Mouse (Mus musculus) thymus, postnatal 36 days (tissue): ENCODE measurements around the gene Ebf1.

Experiments
- DNase-seq, 2 experiments: peaks; one replicate each; pipeline ENCODE4 v3.0.0; 2022; ENCODE audit warnings: mixed read lengths in 2 of 2

Gene Ebf1

GRCm38 (mm10) chr11:44785479-44785878, 168.4 kb downstream of the Ebf1 start:
- no peak for DNase-seq

DNA sequence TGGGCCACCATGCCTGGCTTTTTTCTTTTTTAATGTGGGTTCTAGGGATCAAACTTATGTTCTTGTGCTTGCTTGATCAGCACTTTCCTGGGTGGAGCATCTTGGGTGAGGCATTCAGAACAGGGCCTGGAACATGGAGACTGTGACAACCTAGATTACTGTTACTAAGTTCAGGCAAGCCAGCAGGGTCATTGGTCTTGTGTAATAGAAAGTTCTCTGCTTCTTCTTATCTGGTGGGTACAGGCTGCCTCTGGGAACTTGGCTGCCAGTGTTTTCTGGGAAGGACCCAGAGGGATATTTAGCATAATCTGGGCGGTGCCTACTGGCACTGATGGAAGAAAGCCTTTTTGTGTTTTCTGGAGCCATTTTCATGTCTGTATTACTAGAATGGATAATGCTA, 170.9 kb downstream of the Ebf1 start:
- DNase-seq: no peak

- no peak for DNase-seq
Measured at GRCm38 (mm10) chr11:44792816-44793215, 175.7 kb downstream of the Ebf1 start.

- no peak for DNase-seq
Measured at GRCm38 (mm10) chr11:44794883-44795282, 177.8 kb downstream of the Ebf1 start.

DNA sequence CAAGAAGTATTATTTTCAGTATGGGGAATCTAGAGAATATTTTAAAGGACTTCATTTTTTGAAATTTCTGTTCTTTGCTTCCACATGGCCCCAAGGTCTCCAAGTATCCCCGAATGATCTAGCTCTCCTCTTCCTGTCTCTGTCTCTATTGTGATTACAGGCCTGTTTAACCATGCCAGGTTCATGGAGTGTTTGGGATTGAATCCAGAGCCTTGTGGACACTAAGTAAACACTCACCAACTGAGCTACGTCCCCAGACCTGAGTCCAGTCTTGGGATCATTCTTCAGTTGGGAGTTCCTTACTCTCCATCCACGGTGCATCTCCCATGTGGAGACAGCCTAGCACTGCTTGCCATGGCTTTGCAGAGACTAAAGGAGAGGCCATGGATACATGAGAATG, 178.7 kb downstream of the Ebf1 start:
- DNase-seq: no peak

DNA sequence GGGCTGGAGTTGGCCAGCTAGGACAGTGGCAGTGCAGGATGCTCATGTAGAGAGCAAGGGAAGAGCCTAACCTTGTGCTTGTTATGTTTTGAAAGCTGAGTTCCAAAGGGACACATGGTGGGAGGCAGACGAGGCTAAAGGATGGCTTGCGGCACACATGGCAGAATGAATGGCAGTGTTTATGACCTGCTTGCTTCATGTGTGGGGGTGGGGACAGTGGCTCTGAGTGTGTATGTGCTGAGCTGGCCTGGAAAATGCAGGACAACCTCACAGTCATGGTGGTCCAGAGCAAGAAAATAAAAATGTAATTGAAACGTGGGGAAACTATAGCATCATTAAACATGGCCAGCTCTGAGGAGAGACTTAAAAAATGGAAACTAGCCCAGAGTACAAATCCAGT, 181.2 kb downstream of the Ebf1 start:
- no peak for DNase-seq

DNA sequence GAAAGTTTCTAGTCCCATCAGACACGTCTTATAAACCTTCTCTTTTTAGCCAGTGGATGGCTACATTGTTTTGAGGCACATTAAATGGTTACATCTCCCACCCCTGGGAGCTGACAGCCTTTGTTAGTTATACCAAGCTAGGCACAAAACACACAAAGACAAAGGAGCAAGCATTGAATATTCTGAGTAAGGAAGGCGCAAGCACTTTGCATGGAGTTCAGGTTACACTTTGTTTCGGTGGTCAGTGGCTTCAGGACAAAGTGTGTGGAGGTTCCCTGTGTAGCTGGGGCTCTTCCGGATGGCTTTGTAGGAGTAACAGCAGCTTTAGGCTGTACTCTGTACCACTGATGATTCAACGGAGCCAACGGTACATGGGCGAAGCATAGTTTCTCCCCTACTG, 186.9 kb downstream of the Ebf1 start:
- DNase-seq: no peak

GRCm38 (mm10) chr11:44806589-44806988, 189.5 kb downstream of the Ebf1 start:
- DNase-seq: no peak

DNA sequence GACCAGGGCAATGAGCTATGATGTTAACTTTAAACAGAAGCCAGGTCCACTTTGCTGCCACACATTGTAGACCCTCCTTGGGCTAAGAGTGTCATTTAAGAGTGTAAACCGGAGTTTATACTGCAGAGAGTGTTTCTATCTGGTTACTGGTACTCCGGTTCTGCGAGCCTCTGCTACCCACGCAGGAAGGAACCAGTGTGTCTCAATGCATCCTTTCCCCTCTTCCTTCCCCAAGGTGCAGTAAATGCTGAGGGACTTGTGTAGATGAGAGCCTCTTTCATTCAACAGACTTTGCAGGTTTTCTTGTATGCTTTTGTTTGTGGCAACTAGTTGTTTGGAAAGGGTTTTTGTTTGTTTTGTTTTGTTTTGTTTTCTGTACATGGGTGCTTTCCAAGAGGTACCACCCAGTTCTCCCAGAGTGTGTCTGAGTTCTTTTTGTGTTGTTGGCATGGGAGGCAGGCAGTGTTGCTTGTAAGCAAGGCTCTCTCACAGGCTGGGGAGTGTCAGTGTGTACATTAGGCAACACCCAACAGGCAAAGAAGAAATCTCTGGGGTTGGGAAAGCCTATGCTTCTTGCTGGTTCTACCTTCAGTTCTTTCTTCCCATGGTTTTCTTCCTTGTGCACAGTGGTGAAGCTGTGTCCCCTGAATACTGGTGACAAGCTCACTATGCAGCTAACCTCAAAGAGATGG, 191.9 kb downstream of the Ebf1 start:
- no peak for DNase-seq

DNA sequence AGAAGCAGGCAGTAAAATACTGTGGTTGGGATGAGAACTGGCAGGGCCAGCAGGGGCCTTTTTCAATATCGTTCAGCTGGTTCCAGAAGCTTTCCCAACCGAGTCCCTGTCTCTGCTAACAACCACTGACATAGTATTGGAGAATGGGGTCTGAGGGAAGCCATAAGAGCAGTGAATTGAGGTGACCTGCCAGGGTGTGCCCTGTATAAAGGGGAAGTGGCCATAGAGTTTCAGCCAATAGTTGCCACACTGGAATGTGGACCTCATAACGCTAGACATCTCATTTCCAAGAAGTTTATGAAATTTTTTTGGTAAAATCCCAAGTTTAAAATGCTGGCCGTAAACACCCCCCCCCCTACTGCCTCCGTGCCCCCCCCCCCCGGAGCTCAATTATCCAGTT, 193.9 kb downstream of the Ebf1 start:
- no peak for DNase-seq

DNA sequence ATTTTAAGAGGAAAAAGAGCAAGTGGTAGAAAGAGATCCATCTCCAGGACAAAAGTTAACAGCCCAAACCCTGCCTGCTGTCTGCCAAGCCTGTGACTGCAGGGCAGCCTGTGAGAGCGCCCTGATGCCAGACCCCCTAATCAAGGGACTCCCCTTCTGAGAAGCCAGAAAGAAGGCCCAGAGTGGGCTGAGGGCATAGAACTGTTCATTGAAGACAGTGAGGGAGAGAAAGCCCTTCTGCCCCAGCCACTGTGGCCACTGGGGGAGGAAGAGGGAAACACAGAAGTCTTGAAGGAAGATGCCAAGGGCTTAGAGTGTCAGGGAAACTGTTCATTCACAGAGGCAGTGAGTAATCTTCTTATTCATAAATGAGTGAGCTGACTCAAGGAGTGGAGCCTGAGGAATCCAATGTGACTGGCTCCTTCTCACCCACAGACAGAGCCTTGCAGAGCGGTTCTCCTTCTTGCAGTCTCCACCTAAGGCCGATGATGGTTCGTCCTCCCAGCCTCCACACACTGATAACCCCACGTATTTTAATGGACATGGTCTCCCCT, 195.2 kb downstream of the Ebf1 start:
- DNase-seq: no peak

DNA sequence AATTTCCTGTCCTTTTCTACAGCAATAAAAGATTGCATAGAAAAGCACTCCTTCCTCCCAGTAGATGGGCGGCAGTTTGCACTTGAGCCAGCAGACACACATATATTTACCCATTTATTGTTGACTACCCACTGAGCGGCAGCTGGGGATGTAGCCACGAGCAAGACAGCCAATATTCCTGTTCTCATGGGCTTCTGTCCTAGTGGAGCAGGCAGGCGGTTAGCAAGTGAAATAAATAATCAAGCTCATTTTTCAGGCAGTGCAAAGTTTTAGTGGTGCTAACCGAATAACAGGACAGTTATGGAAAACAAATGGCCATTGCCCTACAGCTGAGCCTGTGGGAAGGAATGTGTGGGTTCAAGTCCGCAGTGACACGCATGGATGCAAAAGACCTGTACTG, 196.4 kb downstream of the Ebf1 start:
- DNase-seq: no peak

GRCm38 (mm10) chr11:44814847-44815246, 197.7 kb downstream of the Ebf1 start:
- no peak for DNase-seq

GRCm38 (mm10) chr11:44815991-44816390, 198.9 kb downstream of the Ebf1 start:
- DNase-seq: no peak

DNA sequence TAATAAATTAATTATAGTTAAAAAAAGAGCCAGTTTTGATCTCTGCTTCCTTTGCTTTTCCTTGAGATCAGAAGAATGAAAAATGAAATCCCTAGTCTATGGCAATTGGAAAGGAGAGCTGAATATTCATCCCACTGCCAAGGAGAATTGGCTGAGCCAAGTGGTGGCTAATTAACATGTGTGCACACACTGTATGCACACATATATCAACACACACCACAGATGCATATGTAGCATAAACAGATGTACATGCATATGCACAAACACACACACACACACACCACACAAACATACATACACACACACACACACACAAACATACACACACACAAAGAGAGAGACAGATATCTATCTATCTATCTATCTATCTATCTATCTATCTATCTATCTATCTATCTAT, 205.2 kb downstream of the Ebf1 start:
- DNase-seq: no peak

DNA sequence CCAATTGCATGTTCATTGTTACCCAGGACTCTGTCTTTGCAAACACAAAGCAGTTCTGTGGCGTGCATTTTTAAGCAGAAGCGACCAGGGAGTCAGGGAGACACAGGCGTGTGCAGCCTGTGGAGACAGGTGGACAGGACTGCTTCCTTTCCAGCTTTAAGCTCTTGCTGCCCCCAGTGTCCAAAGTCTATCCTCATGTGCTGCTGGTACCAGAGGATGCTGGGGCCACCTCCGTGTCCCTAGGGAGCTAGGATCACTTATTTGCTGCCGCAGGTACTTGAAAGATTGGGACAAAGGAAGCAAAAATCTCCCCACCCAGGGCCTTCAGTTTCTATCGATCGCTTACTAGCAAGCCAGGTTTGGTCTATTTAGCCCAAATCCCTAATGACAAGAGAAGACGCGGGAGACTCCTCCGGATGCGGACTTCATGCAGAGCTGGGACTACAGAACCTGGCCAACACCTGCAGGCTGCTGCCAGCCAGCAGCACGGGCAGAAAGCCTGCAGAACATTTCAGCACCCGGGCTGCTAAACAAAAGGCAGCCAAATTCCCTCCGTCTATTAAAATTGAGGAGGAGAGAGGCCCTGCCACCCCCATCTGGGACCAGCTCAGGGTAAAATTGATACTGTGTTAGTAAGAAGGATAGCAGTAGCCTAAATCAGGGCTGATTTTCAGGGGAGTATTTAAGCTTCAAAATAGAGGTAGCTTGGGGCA, 215.3 kb downstream of the Ebf1 start:
- no peak for DNase-seq

- DNase-seq: no peak
Measured at GRCm38 (mm10) chr11:44832940-44833254, 215.8 kb downstream of the Ebf1 start.

GRCm38 (mm10) chr11:44833351-44833996, 216.4 kb downstream of the Ebf1 start:
- DNase-seq: no peak

DNA sequence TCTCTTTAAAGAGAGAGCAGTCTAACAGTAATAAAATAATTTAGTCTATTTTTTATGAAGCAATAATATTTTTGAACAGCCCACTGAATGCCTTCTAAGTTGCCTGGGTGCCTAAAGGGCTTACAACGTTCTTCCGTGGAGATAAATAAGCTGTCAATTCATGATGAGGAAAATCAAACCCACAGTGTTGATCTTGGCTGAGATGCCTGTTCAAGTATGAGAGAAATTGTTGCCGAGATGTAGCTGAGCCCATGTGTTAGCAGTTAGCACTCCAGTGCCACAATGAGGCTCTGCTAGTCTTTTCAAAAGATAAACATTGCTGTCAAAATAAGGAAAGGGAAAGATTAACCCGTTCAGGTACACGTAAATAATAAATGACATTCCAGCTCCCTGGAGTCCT, 218.0 kb downstream of the Ebf1 start:
- no peak for DNase-seq

- DNase-seq: no peak
Measured at GRCm38 (mm10) chr11:44837592-44837991, 220.5 kb downstream of the Ebf1 start.

DNA sequence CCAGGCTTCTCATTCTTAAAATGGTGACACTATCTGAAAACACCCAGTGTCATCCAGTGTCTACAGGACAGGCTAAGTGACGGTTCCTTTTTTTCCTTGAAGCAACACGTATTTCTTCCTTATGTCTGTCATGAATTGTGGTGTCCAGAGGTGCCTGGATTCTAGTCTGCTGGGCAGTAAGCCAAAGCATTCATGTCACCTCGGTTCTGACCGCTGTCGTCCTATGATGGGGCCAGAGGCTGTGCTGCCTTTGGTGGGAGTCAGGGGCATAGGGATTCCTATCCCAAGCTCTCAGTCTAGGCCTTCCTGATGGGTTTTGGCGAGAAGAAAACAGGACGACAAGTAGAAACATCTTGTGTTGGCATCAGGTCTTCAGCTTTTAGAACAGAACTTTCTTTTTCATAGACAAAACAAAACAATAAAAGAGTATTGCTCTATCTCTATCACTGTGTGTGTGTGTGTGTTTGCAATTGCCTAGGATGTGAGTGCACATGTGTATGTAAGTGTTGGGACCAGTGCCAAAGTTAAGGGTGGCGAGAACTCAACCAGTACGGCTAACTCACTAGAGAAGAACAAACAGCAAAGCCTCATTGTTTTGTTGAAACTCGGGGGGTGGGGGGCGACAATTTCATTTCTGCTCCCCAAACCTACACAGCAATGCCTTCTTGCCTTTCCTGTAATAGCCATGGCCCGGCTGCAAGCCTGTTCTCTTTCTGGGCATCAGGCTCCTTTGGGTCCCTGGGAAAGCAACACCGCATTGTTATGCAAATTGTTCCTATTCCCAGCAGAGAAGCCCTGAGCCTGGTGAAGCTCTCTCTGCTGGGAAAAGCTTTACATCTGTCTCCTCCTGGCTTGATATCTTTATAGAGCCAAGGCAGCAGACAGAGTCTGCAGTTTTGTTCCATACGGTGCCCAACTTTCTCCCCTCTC, 224.3 kb downstream of the Ebf1 start:
- DNase-seq: no peak

DNA sequence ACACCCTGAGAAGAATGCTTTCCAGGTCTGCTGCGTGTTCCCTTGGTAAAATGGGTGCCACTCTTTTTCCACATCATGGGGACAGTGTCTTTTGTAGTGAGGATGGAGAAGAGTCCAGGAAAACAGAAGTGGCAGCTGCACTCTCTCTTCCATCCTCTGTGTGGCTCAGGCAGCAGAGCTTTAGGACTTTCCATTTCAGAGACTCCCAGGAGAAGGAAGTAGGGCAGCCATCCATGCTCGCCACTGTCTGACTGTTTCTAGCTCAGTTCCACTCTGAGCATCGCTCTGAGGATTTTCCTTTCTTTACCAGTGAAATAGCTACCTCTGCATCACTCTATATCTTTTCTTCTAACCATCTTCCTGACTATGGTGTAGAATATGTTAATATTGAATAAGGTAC, 234.8 kb downstream of the Ebf1 start:
- DNase-seq: no peak

DNA sequence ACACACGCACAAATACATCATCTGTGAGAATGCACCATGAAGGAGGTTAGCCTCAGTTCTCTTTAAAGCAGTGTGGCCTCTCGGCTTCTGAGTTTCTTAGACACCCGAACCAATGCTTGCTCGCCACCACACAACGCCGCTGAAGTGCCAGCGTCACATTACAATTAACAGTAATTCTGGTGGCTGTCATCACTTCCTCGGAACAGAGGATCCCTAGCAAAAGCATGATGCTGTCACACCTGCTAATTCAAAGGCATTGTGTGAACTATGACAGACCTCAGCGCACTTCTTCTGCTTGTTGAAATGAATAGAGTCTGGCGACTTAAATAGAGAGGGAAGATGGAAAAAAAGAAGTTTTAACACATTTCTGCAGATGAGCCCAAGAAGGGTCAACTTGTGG, 235.8 kb downstream of the Ebf1 start:
- DNase-seq: no peak
